Mouse (Mus musculus) olfactory bulb, adult 2 months (tissue): Measurements from ENCODE around the gene Tbc1d17. TPM values are rescaled to one million over a fixed set of nuclear protein-coding genes. Genes with fewer than 3 reads are reported as not detected.

ENCODE experiments used
- H3K27ac ChIP-seq: fragments of 200-500 bp; 2 replicates; pipeline ENCODE4 v1.5.1; 2012; ENCODE audit warnings: low read depth, low read length; ENCODE audit not compliant: insufficient read depth
- H3K4me1 ChIP-seq: fragments of 200-500 bp; 2 replicates; pipeline ENCODE4 v1.6.1; 2012; ENCODE audit warnings: low read length; ENCODE audit not compliant: control insufficient read depth, insufficient read depth
- H3K4me3 ChIP-seq: fragments of 200-500 bp; 2 replicates; pipeline ENCODE4 v1.5.1; 2012; ENCODE audit warnings: mild to moderate bottlenecking, low read depth, low read length, moderate library complexity; ENCODE audit not compliant: insufficient read depth
- CTCF ChIP-seq: fragments of 200-500 bp; IDR thresholded peaks from 2 replicates; pipeline ENCODE4 v1.5.1; 2012; ENCODE audit warnings: low read depth, mild to moderate bottlenecking, low read length, moderate library complexity; ENCODE audit not compliant: insufficient read depth
- POLR2A ChIP-seq: fragments of 200-500 bp; IDR thresholded peaks from 2 replicates; pipeline ENCODE4 v1.6.1; 2012; ENCODE audit warnings: mild to moderate bottlenecking, low read depth, low read length, moderate library complexity; ENCODE audit not compliant: insufficient read depth
- WGBS: fragments of 180-500 bp; shearing (Covaris S2); methylation state at CpG from one replicate; pipeline ENCODE4 v1.1.7; 2018; 5-methylcytosine and 5-hydroxymethylcytosine counted together
- polyA plus RNA-seq: library from polyadenylated mRNA; stranded (reverse); fragments of >200 nt; gene quantifications from 2 replicates; pipeline ENCODE4 v1.2.4, GENCODE M21; 2012; ENCODE audit warnings: low replicate concordance; ENCODE audit not compliant: missing spikeins, insufficient read depth, insufficient read length

The Tbc1d17 gene
- polyA plus RNA-seq, 1 experiment: not detected

GRCm38 (mm10) chr7:44857042-44857552 is 8.2 kb upstream of the Tbc1d17 start, which contains the start of gene Pnkp:
Pnkp (plus strand) TSS chr7:44857139.
- H3K4me3 ChIP-seq: peak within 1 kb of the TSS; percentile 91
- peak within 1 kb of the TSS; percentile 59 for H3K27ac ChIP-seq
- TF ChIP-seq CTCF (no peak), POLR2A (peak; percentile 54; the same call in 1 of the 2 replicates)
- under 1% methylated on average over 32 of the region's 32 CpGs for WGBS
- peaks cover 44% of the 10 kb centered on the region for H3K4me1 ChIP-seq

GRCm38 (mm10) chr7:44856265-44856916 is 7.5 kb upstream of the Tbc1d17 start:
- peaks cover 47% of the 10 kb centered on the region for H3K4me1 ChIP-seq
- WGBS: 68% methylated on average over 9 of the region's 9 CpGs
- peak overlapping the region; percentile 59 for H3K27ac ChIP-seq
- H3K4me3 ChIP-seq: no peak overlapping the region
- TF ChIP-seq CTCF (no peak), POLR2A (no peak)

- Histone ChIP-seq H3K4me3 (peak overlapping the region; percentile 60), H3K27ac (peak overlapping the region; percentile 87), H3K4me1 (peaks cover 47% of the 10 kb centered on the region)
- WGBS: 20% methylated on average over 10 of the region's 10 CpGs
- TF ChIP-seq CTCF: no peak
Measured at GRCm38 (mm10) chr7:44855036-44855435, 6.2 kb upstream of the Tbc1d17 start.

GRCm38 (mm10) chr7:44854356-44855031 is 5.6 kb upstream of the Tbc1d17 start:
- 6% methylated on average over 45 of the region's 45 CpGs for WGBS
- Histone ChIP-seq H3K27ac (peak overlapping the region; percentile 87), H3K4me3 (peak overlapping the region; percentile 60), H3K4me1 (peaks cover 43% of the 10 kb centered on the region)
- no peak for TF ChIP-seq CTCF
- TF ChIP-seq POLR2A: peak; percentile 48; the same call in 1 of the 2 replicates

- Histone ChIP-seq H3K4me1 (peaks cover 43% of the 10 kb centered on the region), H3K27ac (peak overlapping the region; percentile 87)
- 21% methylated on average over 26 of the region's 26 CpGs for WGBS
Measured at GRCm38 (mm10) chr7:44853596-44854355, 4.9 kb upstream of the Tbc1d17 start.

DNA sequence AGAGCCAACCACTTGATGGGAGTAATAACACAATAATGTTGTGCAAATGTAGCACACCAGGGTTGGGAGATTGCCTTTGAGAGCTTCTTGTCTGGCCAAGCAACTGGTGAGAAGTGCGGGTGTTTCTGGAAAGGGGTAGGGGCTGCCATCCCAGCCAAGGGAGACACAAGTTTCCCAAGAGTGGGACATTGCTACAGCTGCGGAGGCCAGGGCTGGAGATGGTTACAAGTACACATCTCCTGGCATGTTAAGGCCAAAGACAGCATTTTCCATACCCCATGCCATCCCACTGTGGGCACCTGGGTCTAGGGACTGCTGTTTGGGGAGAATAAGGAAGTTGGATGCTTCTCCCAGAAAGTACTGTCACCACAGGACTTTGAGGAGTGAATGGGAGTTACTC is 4.2 kb upstream of the Tbc1d17 start:
- no peak overlapping the region for H3K4me3 ChIP-seq
- peaks cover 40% of the 10 kb centered on the region for H3K4me1 ChIP-seq
- TF ChIP-seq POLR2A (no peak), CTCF (no peak)
- H3K27ac ChIP-seq: no peak overlapping the region
- WGBS: 91% methylated on average over 2 of the region's 2 CpGs

More at GRCm38 (mm10) chr7:44853596-44854355, 4.9 kb upstream of the Tbc1d17 start:
- peak overlapping the region; percentile 60 for H3K4me3 ChIP-seq
- TF ChIP-seq POLR2A (no peak), CTCF (no peak)

DNA sequence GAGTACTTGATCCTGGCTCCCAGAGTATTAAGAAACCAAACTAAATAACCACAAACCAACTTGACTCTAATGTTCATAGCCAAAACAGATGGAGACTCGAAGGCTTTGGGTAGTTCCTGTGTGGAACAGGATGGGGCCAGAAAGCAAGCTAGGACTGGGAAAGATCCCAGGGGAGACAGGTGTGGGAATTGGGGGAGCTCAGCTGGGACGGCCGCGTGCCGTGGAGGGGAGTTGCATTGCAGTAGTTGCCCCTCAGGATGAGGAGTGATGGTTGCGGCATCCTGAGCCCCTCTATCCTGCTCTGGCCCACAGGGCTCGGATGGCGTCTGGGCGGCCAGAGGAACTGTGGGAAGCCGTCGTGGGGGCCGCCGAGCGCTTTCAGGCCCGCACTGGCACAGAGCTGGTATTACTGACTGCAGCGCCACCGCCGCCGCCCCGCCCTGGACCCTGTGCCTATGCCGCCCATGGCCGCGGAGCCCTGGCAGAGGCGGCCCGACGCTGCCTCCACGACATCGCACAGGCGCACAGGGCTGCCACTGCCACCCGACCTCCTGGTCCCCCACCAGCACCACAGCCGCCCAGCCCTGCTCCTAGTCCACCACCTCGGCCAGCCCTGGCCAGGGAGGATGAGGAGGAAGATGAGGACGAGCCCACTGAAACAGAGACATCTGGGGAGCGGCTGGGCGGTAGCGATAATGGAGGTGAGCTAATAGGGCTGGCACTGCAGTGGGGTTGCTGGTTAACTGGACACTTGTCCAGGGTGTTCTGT is 3.6 kb upstream of the Tbc1d17 start:
- no peak for TF ChIP-seq CTCF
- TF ChIP-seq POLR2A: no peak
- H3K4me3 ChIP-seq: no peak overlapping the region
- WGBS: 88% methylated on average over 36 of the region's 36 CpGs
- no peak overlapping the region for H3K27ac ChIP-seq
- H3K4me1 ChIP-seq: peaks cover 41% of the 10 kb centered on the region

DNA sequence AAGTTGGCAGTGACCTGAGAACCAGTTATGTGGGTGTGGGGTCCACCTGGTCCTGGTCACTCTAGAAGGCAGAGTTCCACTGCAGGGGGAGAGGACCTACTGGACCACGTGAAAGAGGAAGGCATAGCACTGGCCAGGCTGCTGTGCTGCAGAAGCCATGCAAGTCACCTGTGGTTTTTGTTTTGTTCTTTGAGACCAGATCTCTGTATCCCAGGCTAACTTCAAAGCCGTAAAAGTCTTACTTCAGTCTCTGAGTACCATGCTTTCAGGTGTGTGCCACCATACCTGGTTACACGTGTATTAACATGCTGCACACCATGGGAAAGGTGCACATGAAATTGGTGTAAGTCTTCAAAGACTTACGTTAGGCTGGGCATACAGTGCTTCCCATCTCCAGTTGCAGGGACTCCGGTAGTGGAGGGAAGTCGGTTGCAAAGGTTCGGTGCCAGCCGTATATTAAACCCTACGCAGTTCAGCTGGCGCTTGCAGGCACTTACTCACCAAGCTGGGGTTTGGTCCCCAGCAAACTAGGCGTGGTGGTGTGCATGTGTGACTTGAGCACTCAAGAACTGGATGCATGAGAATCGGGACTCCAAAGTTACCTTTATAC is 2.9 kb upstream of the Tbc1d17 start:
- WGBS: 91% methylated on average over 12 of the region's 12 CpGs
- H3K4me3 ChIP-seq: no peak overlapping the region
- peaks cover 41% of the 10 kb centered on the region for H3K4me1 ChIP-seq
- no peak overlapping the region for H3K27ac ChIP-seq
- TF ChIP-seq CTCF: no peak
- TF ChIP-seq POLR2A: no peak
